Mouse (Mus musculus): ENCODE data around the gene Slc5a10. TPM values are rescaled to one million over a fixed set of nuclear protein-coding genes. Genes with fewer than 3 reads are reported as not detected.
A peak's percentile ranks its signal among the peaks of the same experiment; 100 is the strongest.
"Not testable (repeated sequence)": the region's sequence is repeated elsewhere in the genome, so short reads cannot be mapped to it uniquely, and the experiment has no call there.

Slc5a10 gene
- polyA plus RNA-seq, 1 experiment from 2014 or later, result not detected

DNA sequence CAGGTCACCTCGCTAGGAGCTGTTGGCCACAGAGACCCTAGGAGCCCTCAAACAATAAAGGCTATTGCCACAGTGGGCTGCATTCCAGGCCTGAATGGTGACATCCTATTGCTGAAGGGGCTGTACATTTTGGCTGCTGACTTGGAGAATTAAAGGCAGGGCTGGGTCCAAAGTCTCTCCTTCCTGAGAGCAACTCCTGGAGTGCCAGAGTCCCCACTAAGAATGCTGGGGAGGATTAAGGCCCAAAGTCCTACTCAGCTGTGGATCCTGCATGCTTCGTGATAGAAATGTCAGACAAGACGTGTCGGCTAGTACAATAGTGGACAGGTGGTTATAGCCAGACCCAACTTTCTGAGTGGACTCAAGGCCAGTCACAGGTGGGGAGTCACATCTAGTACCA, 84.3 kb downstream of the Slc5a10 start:
- H3K9me3 ChIP-seq (replicated peaks; ENCODE audit: control insufficient read depth, low read length); H3K4me1 ChIP-seq (ENCODE audit: control insufficient read depth, insufficient read depth, low read length); H3K36me3 ChIP-seq (ENCODE audit: control insufficient read depth, insufficient read depth, low read length); DNase-seq (ENCODE audit: low spot score); ATAC-seq; H3K27me3 ChIP-seq (replicated peaks; ENCODE audit: control insufficient read depth, insufficient read depth, low read length); H3K4me3 ChIP-seq (ENCODE audit: low read depth, low read length); H3K4me2 ChIP-seq (ENCODE audit: low read length); H3K9ac ChIP-seq (ENCODE audit: low read length); H3K27ac ChIP-seq (ENCODE audit: low read depth, low read length): not testable (repeated sequence)
- WGBS, result 91% methylated on average over 3 of the region's 4 CpGs

DNA sequence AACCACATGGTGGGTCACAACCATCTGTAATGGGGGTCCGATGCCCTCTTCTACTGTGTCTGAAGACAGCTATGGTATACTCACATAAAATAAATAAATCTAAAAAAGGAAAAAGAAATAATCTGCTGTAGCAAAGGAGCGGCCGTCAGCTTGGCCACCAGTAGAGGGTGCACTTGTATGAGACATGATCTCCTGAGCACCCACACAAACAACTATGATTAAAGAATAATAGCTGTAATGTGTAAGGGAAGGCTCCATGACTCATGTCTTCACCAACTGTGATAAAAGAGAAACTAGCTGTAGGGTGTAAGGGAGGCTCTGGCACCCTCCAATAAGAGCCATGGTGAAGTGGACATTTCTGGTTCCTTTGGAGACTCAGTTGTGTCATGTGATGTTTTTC, 91.0 kb downstream of the Slc5a10 start:
- ATAC-seq (no peak), DNase-seq (ENCODE audit: low spot score) (peak; percentile 24)
- H3K27me3 ChIP-seq (replicated peaks; ENCODE audit: control insufficient read depth, insufficient read depth, low read length), result no peaks in the 10 kb centered on the region
- 75% methylated on average over 3 of the region's 3 CpGs for WGBS
- H3K9ac ChIP-seq (ENCODE audit: low read length), result no peak overlapping the region
- H3K4me2 ChIP-seq (ENCODE audit: low read length), result no peak overlapping the region
- no peaks in the 10 kb centered on the region for H3K9me3 ChIP-seq (replicated peaks; ENCODE audit: control insufficient read depth, low read length)
- H3K36me3 ChIP-seq (ENCODE audit: control insufficient read depth, insufficient read depth, low read length), result no peaks in the 10 kb centered on the region
- no peaks in the 10 kb centered on the region for H3K4me1 ChIP-seq (ENCODE audit: control insufficient read depth, insufficient read depth, low read length)
- no peak overlapping the region for H3K4me3 ChIP-seq (ENCODE audit: low read depth, low read length)
- no peak overlapping the region for H3K27ac ChIP-seq (ENCODE audit: low read depth, low read length)

DNA sequence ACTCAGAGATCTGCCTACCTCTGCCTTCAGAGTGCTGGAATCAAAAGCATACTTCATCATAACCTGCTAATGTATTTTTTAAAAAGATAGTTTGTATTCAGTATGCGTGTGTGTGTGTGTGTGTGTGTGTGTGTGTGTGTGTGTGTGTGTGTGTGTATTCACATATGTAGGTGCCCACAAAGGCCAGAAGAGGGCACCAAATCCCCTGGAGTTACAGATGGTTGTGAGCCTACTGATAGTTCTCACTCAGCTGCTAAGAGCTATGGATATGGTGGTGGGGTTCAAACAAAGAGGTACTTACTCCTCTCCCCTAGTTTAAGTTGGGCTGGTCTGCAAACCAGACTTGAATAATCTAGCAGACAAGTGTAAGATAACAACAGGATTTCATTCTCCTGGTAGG, 94.1 kb downstream of the Slc5a10 start:
- ATAC-seq, result no peak
- no peaks in the 10 kb centered on the region for H3K4me1 ChIP-seq (ENCODE audit: control insufficient read depth, insufficient read depth, low read length)
- H3K4me2 ChIP-seq (ENCODE audit: low read length), result no peak overlapping the region
- no peak overlapping the region for H3K9ac ChIP-seq (ENCODE audit: low read length)
- no peaks in the 10 kb centered on the region for H3K9me3 ChIP-seq (replicated peaks; ENCODE audit: control insufficient read depth, low read length)
- DNase-seq (ENCODE audit: low spot score), result no peak
- no peak overlapping the region for H3K4me3 ChIP-seq (ENCODE audit: low read depth, low read length)
- 87% methylated on average over 1 of the region's 1 CpGs for WGBS
- no peaks in the 10 kb centered on the region for H3K36me3 ChIP-seq (ENCODE audit: control insufficient read depth, insufficient read depth, low read length)
- no peak overlapping the region for H3K27ac ChIP-seq (ENCODE audit: low read depth, low read length)
- no peaks in the 10 kb centered on the region for H3K27me3 ChIP-seq (replicated peaks; ENCODE audit: control insufficient read depth, insufficient read depth, low read length)

DNA sequence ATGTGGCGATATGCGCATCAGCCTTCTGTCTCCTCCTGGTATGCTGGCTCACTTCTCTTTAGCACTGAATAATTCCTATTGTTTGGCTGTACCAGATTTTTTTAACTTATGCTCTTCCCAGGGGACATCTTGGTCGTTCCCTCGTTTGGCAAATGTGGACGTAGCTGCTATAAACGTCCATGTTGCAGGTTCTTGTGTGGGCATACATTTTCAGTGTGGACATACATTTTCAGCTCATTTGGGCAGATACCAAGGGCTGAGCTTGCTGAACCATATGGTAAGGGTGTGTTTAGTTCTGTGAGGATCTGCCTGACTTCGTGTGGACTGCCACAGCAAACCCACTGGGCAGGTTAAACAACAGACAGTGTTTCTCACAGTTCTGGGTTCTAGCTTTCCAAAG, 95.5 kb downstream of the Slc5a10 start:
- 79% methylated on average over 7 of the region's 7 CpGs for WGBS
- no peaks in the 10 kb centered on the region for H3K36me3 ChIP-seq (ENCODE audit: control insufficient read depth, insufficient read depth, low read length)
- H3K27me3 ChIP-seq (replicated peaks; ENCODE audit: control insufficient read depth, insufficient read depth, low read length), result no peaks in the 10 kb centered on the region
- DNase-seq (ENCODE audit: low spot score) (no peak), ATAC-seq (no peak)
- H3K4me3 ChIP-seq (ENCODE audit: low read depth, low read length), result no peak overlapping the region
- H3K9me3 ChIP-seq (replicated peaks; ENCODE audit: control insufficient read depth, low read length), result no peaks in the 10 kb centered on the region
- H3K27ac ChIP-seq (ENCODE audit: low read depth, low read length), result no peak overlapping the region
- no peak overlapping the region for H3K4me2 ChIP-seq (ENCODE audit: low read length)
- no peaks in the 10 kb centered on the region for H3K4me1 ChIP-seq (ENCODE audit: control insufficient read depth, insufficient read depth, low read length)
- H3K9ac ChIP-seq (ENCODE audit: low read length), result no peak overlapping the region

Other genes with a start within 250 kb of the Slc5a10 start
- gene Mfap4, start 235.4 kb downstream of the Slc5a10 start, polyA plus RNA-seq (2014; fragmentation: Nextera tagmentation; extraction: Ambion mirVana), result 51.6 and 65.7 TPM in 2 replicates
- 59.0 and 75.8 TPM in 2 replicates for gene Mapk7, start 226.4 kb downstream of the Slc5a10 start, polyA plus RNA-seq (2014; fragmentation: Nextera tagmentation; extraction: Ambion mirVana)
- 38.9 and 55.5 TPM in 2 replicates for gene B9d1, start 215.7 kb downstream of the Slc5a10 start, polyA plus RNA-seq (2014; fragmentation: Nextera tagmentation; extraction: Ambion mirVana)
- 54.3 and 72.2 TPM in 2 replicates for gene Epn2, start 141.1 kb downstream of the Slc5a10 start, polyA plus RNA-seq (2014; fragmentation: Nextera tagmentation; extraction: Ambion mirVana)
- 5.6 and 7.7 TPM in 2 replicates for gene Grap, start 67.6 kb downstream of the Slc5a10 start, polyA plus RNA-seq (2014; fragmentation: Nextera tagmentation; extraction: Ambion mirVana)
- gene Fam83g, start 36.7 kb downstream of the Slc5a10 start, polyA plus RNA-seq (2014; fragmentation: Nextera tagmentation; extraction: Ambion mirVana), result 0.19 and 0.25 TPM in 2 replicates
- gene Prpsap2, start 41.3 kb upstream of the Slc5a10 start, polyA plus RNA-seq (2014; fragmentation: Nextera tagmentation; extraction: Ambion mirVana), result 67.6 and 70.2 TPM in 2 replicates
- gene Ulk2, start 134.2 kb upstream of the Slc5a10 start, polyA plus RNA-seq (2014; fragmentation: Nextera tagmentation; extraction: Ambion mirVana), result 44.0 and 45.2 TPM in 2 replicates
- gene Akap10, start 209.4 kb upstream of the Slc5a10 start, polyA plus RNA-seq (2014; fragmentation: Nextera tagmentation; extraction: Ambion mirVana), result 8.9 and 10.8 TPM in 2 replicates
- gene Specc1, start 235.9 kb upstream of the Slc5a10 start, polyA plus RNA-seq (2014; fragmentation: Nextera tagmentation; extraction: Ambion mirVana), result 9.2 and 10.8 TPM in 2 replicates